Mouse (Mus musculus): Measurements from ENCODE around the gene Ddr2. TPM values are rescaled to one million over a fixed set of nuclear protein-coding genes. Genes with fewer than 3 reads are reported as not detected.
"Not testable (repeated sequence)": the region's sequence is repeated elsewhere in the genome, so short reads cannot be mapped to it uniquely, and the experiment has no call there.

Ddr2 gene
- polyA plus RNA-seq, 1 experiment: 15.5 TPM

- H3K4me3 ChIP-seq (ENCODE audit: insufficient read depth, low read depth, low read length): no peak overlapping the region
- H3K4me1 ChIP-seq (ENCODE audit: control insufficient read depth, insufficient read depth, insufficient read length, low read length): no peaks in the 10 kb centered on the region
- H3K27ac ChIP-seq (replicated peaks; ENCODE audit: low read depth, low read length): no peak overlapping the region
Observed at GRCm38 (mm10) chr1:170130962-170131361, 20.4 kb upstream of the Ddr2 start.

DNA sequence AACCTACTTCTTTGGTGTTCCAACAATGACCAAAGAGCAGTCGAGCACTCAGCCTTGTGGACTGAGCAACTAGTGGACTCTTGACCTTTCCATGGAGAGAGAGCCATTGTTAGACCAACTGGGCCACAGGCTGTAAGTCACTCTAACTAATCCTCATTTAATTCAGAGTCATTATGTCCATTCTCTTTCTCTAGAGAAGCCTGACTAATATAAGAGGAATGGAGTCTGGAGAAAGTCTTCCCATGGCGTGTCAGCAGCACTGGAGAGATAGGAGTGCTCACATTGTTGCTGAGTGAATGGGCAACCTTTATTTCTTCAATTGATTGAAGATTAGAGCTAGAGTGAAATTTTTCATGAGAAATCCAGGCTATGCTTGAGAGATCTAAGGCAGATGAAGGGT lies 14.1 kb upstream of the Ddr2 start:
- no peaks in the 10 kb centered on the region for H3K4me1 ChIP-seq (ENCODE audit: control insufficient read depth, insufficient read depth, insufficient read length, low read length)
- no peak overlapping the region for H3K27ac ChIP-seq (replicated peaks; ENCODE audit: low read depth, low read length)
- H3K4me3 ChIP-seq (ENCODE audit: insufficient read depth, low read depth, low read length): no peak overlapping the region

- no peak overlapping the region for H3K4me3 ChIP-seq (ENCODE audit: insufficient read depth, low read depth, low read length)
- H3K27ac ChIP-seq (replicated peaks; ENCODE audit: low read depth, low read length): no peak overlapping the region
- H3K4me1 ChIP-seq (ENCODE audit: control insufficient read depth, insufficient read depth, insufficient read length, low read length): no peaks in the 10 kb centered on the region
Observed at GRCm38 (mm10) chr1:170113616-170114015, 3.1 kb upstream of the Ddr2 start.

- Histone ChIP-seq H3K4me3 (ENCODE audit: insufficient read depth, low read depth, low read length) (no peak overlapping the region), H3K4me1 (ENCODE audit: control insufficient read depth, insufficient read depth, insufficient read length, low read length) (no peaks in the 10 kb centered on the region), H3K27ac (replicated peaks; ENCODE audit: low read depth, low read length) (no peak overlapping the region)
Observed at GRCm38 (mm10) chr1:170112261-170112660, 1.7 kb upstream of the Ddr2 start.

- Histone ChIP-seq H3K4me1 (ENCODE audit: control insufficient read depth, insufficient read depth, insufficient read length, low read length) (no peaks in the 10 kb centered on the region), H3K4me3 (ENCODE audit: insufficient read depth, low read depth, low read length) (0 out of 2 replicates have a peak overlapping the region, but pooled peaks have one; percentile 3), H3K27ac (replicated peaks; ENCODE audit: low read depth, low read length) (no peak overlapping the region)
Observed at GRCm38 (mm10) chr1:170111651-170112226, 1.2 kb upstream of the Ddr2 start.

DNA sequence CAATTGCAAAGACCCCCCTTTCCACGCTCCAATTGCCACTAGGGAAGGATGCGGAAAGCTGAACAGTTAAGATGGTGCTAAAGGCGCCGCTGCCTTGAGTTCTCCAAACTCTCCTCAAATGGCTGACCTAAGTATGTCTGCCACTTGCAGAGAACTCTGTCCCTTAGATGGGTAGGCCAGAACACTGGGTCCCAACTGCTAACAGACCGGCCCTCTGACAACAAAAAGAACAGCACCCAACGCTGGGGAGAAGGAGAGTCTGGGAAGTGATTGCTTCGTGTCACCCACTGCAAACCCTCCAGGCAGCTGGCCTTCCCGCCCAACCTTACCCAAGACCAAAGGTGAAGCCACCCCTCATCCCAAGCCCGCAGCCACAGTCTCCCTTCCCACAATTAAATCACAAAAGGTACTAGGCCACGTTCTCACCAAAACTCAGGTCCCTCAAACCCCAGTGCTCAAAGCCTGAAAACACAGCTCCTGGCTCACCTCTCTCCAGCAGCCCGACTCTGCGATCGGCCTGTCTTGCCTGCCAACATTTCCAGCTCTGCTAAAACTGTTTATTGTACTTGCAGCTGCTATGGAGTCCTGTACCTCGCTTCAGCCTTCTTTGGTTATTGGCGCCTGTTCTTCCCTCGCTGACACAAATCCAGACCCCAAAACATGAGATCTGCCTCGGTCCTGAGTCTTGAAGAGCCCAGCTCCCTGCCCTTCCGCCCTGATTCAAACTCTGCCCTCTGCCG lies 616 bp downstream of the Ddr2 start:
- Histone ChIP-seq H3K4me1 (ENCODE audit: control insufficient read depth, insufficient read depth, insufficient read length, low read length) (no peaks in the 10 kb centered on the region), H3K4me3 (ENCODE audit: insufficient read depth, low read depth, low read length) (peak overlapping the region; percentile 64), H3K27ac (replicated peaks; ENCODE audit: low read depth, low read length) (peak overlapping the region; percentile 51; the same call in 1 of the 2 replicates)

DNA sequence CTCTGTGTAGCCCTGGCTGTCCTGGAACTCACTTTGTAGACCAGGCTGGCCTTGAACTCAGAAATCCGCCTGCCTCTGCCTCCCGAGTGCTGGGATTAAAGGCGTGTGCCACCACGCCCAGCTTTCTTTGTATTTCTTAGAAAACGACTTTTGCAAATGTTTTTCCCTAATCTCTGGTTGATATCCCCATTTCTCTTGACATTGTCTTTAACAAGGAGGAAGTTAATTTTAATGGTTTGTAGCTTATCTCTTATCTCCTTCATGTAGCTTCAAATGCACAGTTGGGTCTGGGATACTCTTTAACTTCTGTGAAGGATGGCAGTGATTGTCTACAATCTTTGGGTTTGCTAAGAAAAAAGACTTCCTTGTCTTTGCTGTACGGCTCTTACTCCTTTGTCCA lies 7.7 kb downstream of the Ddr2 start:
- H3K4me3 ChIP-seq (ENCODE audit: insufficient read depth, low read depth, low read length); H3K27ac ChIP-seq (replicated peaks; ENCODE audit: low read depth, low read length); H3K4me1 ChIP-seq (ENCODE audit: control insufficient read depth, insufficient read depth, insufficient read length, low read length): not testable (repeated sequence)

GRCm38 (mm10) chr1:170086631-170087030 lies 23.9 kb downstream of the Ddr2 start:
- H3K27ac ChIP-seq (replicated peaks; ENCODE audit: low read depth, low read length): no peak overlapping the region
- no peak overlapping the region for H3K4me3 ChIP-seq (ENCODE audit: insufficient read depth, low read depth, low read length)
- peaks cover 2% of the 10 kb centered on the region; the same call in 1 of the 2 replicates for H3K4me1 ChIP-seq (ENCODE audit: control insufficient read depth, insufficient read depth, insufficient read length, low read length)

DNA sequence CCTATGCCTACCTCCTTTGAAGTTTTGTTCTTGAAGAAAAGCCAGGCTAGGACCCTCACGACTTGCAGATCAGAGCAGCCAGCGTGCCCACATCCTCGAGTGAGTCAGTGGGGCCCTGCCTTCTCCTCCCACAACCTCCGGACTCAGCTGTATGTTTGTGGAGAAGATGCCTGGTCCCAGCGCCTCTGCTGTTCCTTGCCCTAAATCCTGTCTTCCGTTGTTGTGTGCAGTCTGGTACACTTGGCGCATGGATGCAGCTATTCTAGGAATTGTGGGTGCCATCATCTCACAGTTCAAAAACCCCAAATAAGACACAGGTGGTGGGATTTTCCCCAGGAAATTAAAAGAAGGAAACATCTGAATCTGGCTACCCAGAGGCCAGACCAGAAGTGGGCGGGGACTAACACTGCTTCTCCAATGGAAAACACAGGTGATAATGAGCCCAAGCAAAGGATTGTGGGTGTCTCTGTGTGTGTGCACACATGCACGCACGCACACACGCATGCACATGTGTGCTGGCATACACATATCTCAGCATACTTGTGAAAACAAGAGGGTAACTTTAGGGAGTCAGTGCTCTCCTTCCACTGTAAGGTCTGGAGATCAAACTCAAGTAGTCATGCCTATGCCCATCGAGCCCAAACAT lies 26.3 kb downstream of the Ddr2 start:
- H3K27ac ChIP-seq (replicated peaks; ENCODE audit: low read depth, low read length): no peak overlapping the region
- peaks cover 2% of the 10 kb centered on the region; the same call in 1 of the 2 replicates for H3K4me1 ChIP-seq (ENCODE audit: control insufficient read depth, insufficient read depth, insufficient read length, low read length)
- no peak overlapping the region for H3K4me3 ChIP-seq (ENCODE audit: insufficient read depth, low read depth, low read length)

GRCm38 (mm10) chr1:170080907-170081306 lies 29.7 kb downstream of the Ddr2 start:
- Histone ChIP-seq H3K4me3 (ENCODE audit: insufficient read depth, low read depth, low read length) (no peak overlapping the region), H3K4me1 (ENCODE audit: control insufficient read depth, insufficient read depth, insufficient read length, low read length) (peaks cover 2% of the 10 kb centered on the region; the same call in 1 of the 2 replicates), H3K27ac (replicated peaks; ENCODE audit: low read depth, low read length) (no peak overlapping the region)

DNA sequence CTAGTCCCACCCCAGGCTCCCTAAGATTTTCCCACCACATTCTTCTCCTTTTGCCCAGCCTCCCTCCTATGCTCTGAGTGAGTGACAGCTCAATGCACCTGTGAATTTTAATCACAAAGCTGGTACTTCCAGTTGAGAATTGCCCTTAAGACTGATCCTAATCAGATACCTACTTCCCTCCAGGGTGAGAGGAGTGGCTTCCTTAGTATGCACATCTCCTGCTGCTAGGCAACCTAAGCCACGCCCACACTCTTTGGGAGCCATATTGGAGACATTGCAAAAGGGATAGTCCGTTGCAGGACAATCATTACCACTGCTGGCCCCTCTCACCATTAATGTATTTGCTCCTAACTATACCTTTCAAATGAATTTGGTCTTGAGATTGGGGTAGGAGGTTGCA lies 31.1 kb downstream of the Ddr2 start:
- Histone ChIP-seq H3K27ac (replicated peaks; ENCODE audit: low read depth, low read length) (no peak overlapping the region), H3K4me1 (ENCODE audit: control insufficient read depth, insufficient read depth, insufficient read length, low read length) (no peaks in the 10 kb centered on the region), H3K4me3 (ENCODE audit: insufficient read depth, low read depth, low read length) (no peak overlapping the region)

DNA sequence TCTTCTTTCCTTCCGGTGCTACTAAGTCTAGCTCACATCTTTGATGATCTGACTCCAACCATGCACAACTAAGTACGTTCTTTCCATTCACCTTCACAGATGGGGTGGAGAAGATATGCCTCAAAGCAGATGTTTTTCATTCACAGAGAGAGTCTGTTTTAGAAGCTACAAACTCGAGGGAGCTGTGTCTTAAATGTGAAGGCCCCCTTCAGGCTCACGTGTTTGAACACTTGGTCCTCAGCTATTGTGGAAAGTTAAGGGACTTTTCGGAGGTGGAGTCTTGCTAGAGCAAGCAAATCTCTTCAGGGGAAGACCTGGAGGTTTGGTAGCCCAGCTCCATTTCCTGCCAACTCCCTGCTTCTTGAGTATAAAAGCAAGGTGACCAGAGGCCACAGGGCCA lies 34.2 kb downstream of the Ddr2 start:
- no peak overlapping the region for H3K4me3 ChIP-seq (ENCODE audit: insufficient read depth, low read depth, low read length)
- no peaks in the 10 kb centered on the region for H3K4me1 ChIP-seq (ENCODE audit: control insufficient read depth, insufficient read depth, insufficient read length, low read length)
- no peak overlapping the region for H3K27ac ChIP-seq (replicated peaks; ENCODE audit: low read depth, low read length)

- no peaks in the 10 kb centered on the region for H3K4me1 ChIP-seq (ENCODE audit: control insufficient read depth, insufficient read depth, insufficient read length, low read length)
- H3K27ac ChIP-seq (replicated peaks; ENCODE audit: low read depth, low read length): no peak overlapping the region
- no peak overlapping the region for H3K4me3 ChIP-seq (ENCODE audit: insufficient read depth, low read depth, low read length)
Observed at GRCm38 (mm10) chr1:170073768-170074167, 36.8 kb downstream of the Ddr2 start.

DNA sequence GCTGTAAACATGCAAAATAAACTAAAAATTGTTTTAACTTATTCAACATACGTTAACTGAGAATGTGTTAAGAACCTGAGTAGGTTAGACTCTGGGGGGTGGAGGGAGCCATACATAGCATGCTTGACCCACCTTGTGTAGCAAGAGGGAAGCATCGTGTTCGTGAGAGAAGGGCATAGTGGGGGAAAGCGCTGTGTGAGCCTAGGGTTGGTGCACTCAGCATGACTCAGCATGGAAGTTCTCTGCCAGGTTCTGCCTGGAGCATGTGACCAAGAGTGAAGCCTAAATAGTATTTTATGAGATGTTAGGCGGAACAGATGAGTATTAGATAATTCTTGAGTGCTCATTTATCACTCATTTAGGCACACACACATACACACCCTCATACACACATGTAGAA lies 41.4 kb downstream of the Ddr2 start:
- Histone ChIP-seq H3K4me3 (ENCODE audit: insufficient read depth, low read depth, low read length) (no peak overlapping the region), H3K4me1 (ENCODE audit: control insufficient read depth, insufficient read depth, insufficient read length, low read length) (no peaks in the 10 kb centered on the region; the same call in 1 of the 2 replicates), H3K27ac (replicated peaks; ENCODE audit: low read depth, low read length) (no peak overlapping the region)

GRCm38 (mm10) chr1:170065931-170066330 lies 44.6 kb downstream of the Ddr2 start:
- Histone ChIP-seq H3K27ac (replicated peaks; ENCODE audit: low read depth, low read length) (no peak overlapping the region), H3K4me1 (ENCODE audit: control insufficient read depth, insufficient read depth, insufficient read length, low read length) (peaks cover 3% of the 10 kb centered on the region; the same call in 1 of the 2 replicates), H3K4me3 (ENCODE audit: insufficient read depth, low read depth, low read length) (no peak overlapping the region)

All from brown adipose tissue, adult 24 weeks (tissue).